8 mouse cellular contexts compared by ENCODE assay signal in genomic region chr11:117848271-117848984, GRCm38 (mm10). TPM values are rescaled to one million over a fixed set of nuclear protein-coding genes. Genes with fewer than 3 reads are reported as not detected.
DNase-seq lines count a peak whose midpoint lies in the region; ATAC-seq and TF ChIP-seq lines count a peak whose summit lies in the region.

No protein-coding gene starts in this region.

- peaks cover 14% of the 10 kb centered on the region for H3K36me3 ChIP-seq in embryonic facial prominence, embryonic 13.5 days
- H3K36me3 ChIP-seq in hindbrain, embryonic 16.5 days (ENCODE audit: control insufficient read depth, insufficient read depth, low read length): no peaks in the 10 kb centered on the region
- no peaks in the 10 kb centered on the region for H3K36me3 ChIP-seq in lung, postnatal 0 days (ENCODE audit: insufficient read depth, low read length)

- 4% methylated on average over 19 of the region's 19 CpGs for WGBS in embryonic facial prominence, embryonic 13.5 days
- WGBS in hindbrain, embryonic 16.5 days: 9% methylated on average over 19 of the region's 19 CpGs
- 5% methylated on average over 18 of the region's 19 CpGs for WGBS in lung, postnatal 0 days

- DNase-seq in frontal cortex, adult 2 months (ENCODE audit: extremely low spot score in 1 of 2, low spot score in 1 of 2): no peak
- DNase-seq in CD4-positive, CD25-positive, alpha-beta regulatory T cell, adult 2 months (ENCODE audit: low read depth, low spot score): peak; percentile 79
- DNase-seq in lung, postnatal 0 days (ENCODE audit: low spot score): peak; percentile 75
- DNase-seq in spleen, postnatal 10 days (ENCODE audit: low spot score in 2 of 2): peak; percentile 68
- no peak for DNase-seq in right cerebral cortex, postnatal 25 days

- TF ChIP-seq EP300 in lung, postnatal 0 days (IDR thresholded peaks at IDR 0.05): no peak

- peak overlapping the region; percentile 69 for H3K4me3 ChIP-seq in embryonic facial prominence, embryonic 13.5 days
- H3K4me3 ChIP-seq in hindbrain, embryonic 16.5 days (ENCODE audit: low read length): peak overlapping the region; percentile 73
- peak overlapping the region; percentile 65 for H3K4me3 ChIP-seq in lung, postnatal 0 days (ENCODE audit: low read depth, low read length)

- peak overlapping the region; percentile 88 for H3K4me2 ChIP-seq in embryonic facial prominence, embryonic 13.5 days
- H3K4me2 ChIP-seq in hindbrain, embryonic 16.5 days (ENCODE audit: low read length): peak overlapping the region; percentile 95
- peak overlapping the region; percentile 69 for H3K4me2 ChIP-seq in lung, postnatal 0 days (replicated peaks; ENCODE audit: low read depth, low read length)

- peaks cover 32% of the 10 kb centered on the region for H3K4me1 ChIP-seq in embryonic facial prominence, embryonic 13.5 days
- H3K4me1 ChIP-seq in hindbrain, embryonic 16.5 days (ENCODE audit: control insufficient read depth, insufficient read depth, low read depth, low read length): peaks cover 12% of the 10 kb centered on the region
- H3K4me1 ChIP-seq in lung, postnatal 0 days (ENCODE audit: insufficient read depth, low read depth, low read length): peaks cover 13% of the 10 kb centered on the region; the same call in 1 of the 2 replicates

- no peaks in the 10 kb centered on the region for H3K27me3 ChIP-seq in embryonic facial prominence, embryonic 13.5 days
- no peaks in the 10 kb centered on the region for H3K27me3 ChIP-seq in hindbrain, embryonic 16.5 days (replicated peaks; ENCODE audit: control insufficient read depth, insufficient read depth, low read length)
- H3K27me3 ChIP-seq in lung, postnatal 0 days (replicated peaks; ENCODE audit: insufficient read depth, low read length): no peaks in the 10 kb centered on the region

- H3K9me3 ChIP-seq in embryonic facial prominence, embryonic 13.5 days: no peaks in the 10 kb centered on the region
- H3K9me3 ChIP-seq in hindbrain, embryonic 16.5 days (ENCODE audit: control insufficient read depth, low read length): no peaks in the 10 kb centered on the region
- H3K9me3 ChIP-seq in lung, postnatal 0 days (ENCODE audit: low read length): no peaks in the 10 kb centered on the region

- peak overlapping the region; percentile 98 for H3K27ac ChIP-seq in embryonic facial prominence, embryonic 13.5 days
- H3K27ac ChIP-seq in hindbrain, embryonic 16.5 days (ENCODE audit: low read depth, low read length): peak overlapping the region; percentile 99
- H3K27ac ChIP-seq in lung, postnatal 0 days (ENCODE audit: low read length): peak overlapping the region; percentile 86

- H3K9ac ChIP-seq in embryonic facial prominence, embryonic 13.5 days: peak overlapping the region; percentile 86
- H3K9ac ChIP-seq in hindbrain, embryonic 16.5 days (ENCODE audit: low read depth, low read length): peak overlapping the region; percentile 94
- H3K9ac ChIP-seq in lung, postnatal 0 days (replicated peaks; ENCODE audit: low read depth): peak overlapping the region; percentile 43

- no peak for TF ChIP-seq CTCF in lung, postnatal 0 days (IDR thresholded peaks at IDR 0.05)

- ATAC-seq in frontal cortex, adult (ENCODE audit: low TSS enrichment): peak; percentile 78
- peak; percentile 69 for ATAC-seq in embryonic facial prominence, embryonic 13.5 days (ENCODE audit: insufficient number of reproducible peaks, insufficient read depth, low FRiP score, low TSS enrichment, low read depth)
- ATAC-seq in hindbrain, embryonic 16.5 days: peak; percentile 91
- ATAC-seq in lung, postnatal 0 days: peak; percentile 60

RNA-seq across cellular contexts. Expression of gene Birc5, which starts 0.6 kb away (rescaled TPM):
- 2.8 and 3.4 TPM in 2 replicates for polyA plus RNA-seq in frontal cortex, adult 2 months (2012; rRNA removed)
- polyA plus RNA-seq in embryonic facial prominence, embryonic 13.5 days (2015; fragmentation: Nextera tagmentation; extraction: Ambion mirVana): 326 and 344 TPM in 2 replicates
- 37.9 and 42.9 TPM in 2 replicates for polyA plus RNA-seq in hindbrain, embryonic 16.5 days (2015; fragmentation: Nextera tagmentation; extraction: Ambion mirVana)
- polyA plus RNA-seq in lung, postnatal 0 days (2015; fragmentation: Nextera tagmentation; extraction: Ambion mirVana): 15.0 and 26.2 TPM in 2 replicates

RNA-seq across cellular contexts. Expression of gene Tmem235, which starts 12.1 kb away (rescaled TPM):
- polyA plus RNA-seq in frontal cortex, adult 2 months (2012; rRNA removed): not detected in 2 replicates
- not detected in 2 replicates for polyA plus RNA-seq in embryonic facial prominence, embryonic 13.5 days (2015; fragmentation: Nextera tagmentation; extraction: Ambion mirVana)
- 0.08 TPM in 1 of 2 replicates, not detected in the other for polyA plus RNA-seq in hindbrain, embryonic 16.5 days (2015; fragmentation: Nextera tagmentation; extraction: Ambion mirVana)
- polyA plus RNA-seq in lung, postnatal 0 days (2015; fragmentation: Nextera tagmentation; extraction: Ambion mirVana): not detected in 2 replicates

RNA-seq across cellular contexts. Expression of gene Tk1, which starts 22.5 kb away (rescaled TPM):
- polyA plus RNA-seq in frontal cortex, adult 2 months (2012; rRNA removed): 1.5 and 1.6 TPM in 2 replicates
- 143 and 150 TPM in 2 replicates for polyA plus RNA-seq in embryonic facial prominence, embryonic 13.5 days (2015; fragmentation: Nextera tagmentation; extraction: Ambion mirVana)
- polyA plus RNA-seq in hindbrain, embryonic 16.5 days (2015; fragmentation: Nextera tagmentation; extraction: Ambion mirVana): 19.6 and 21.2 TPM in 2 replicates
- 12.4 and 16.0 TPM in 2 replicates for polyA plus RNA-seq in lung, postnatal 0 days (2015; fragmentation: Nextera tagmentation; extraction: Ambion mirVana)

RNA-seq across cellular contexts. Expression of gene Afmid, which starts 22.7 kb away (rescaled TPM):
- 4.1 and 4.3 TPM in 2 replicates for polyA plus RNA-seq in frontal cortex, adult 2 months (2012; rRNA removed)
- polyA plus RNA-seq in embryonic facial prominence, embryonic 13.5 days (2015; fragmentation: Nextera tagmentation; extraction: Ambion mirVana): 4.2 and 5.1 TPM in 2 replicates
- polyA plus RNA-seq in hindbrain, embryonic 16.5 days (2015; fragmentation: Nextera tagmentation; extraction: Ambion mirVana): 7.0 and 8.5 TPM in 2 replicates
- polyA plus RNA-seq in lung, postnatal 0 days (2015; fragmentation: Nextera tagmentation; extraction: Ambion mirVana): 2.4 and 2.9 TPM in 2 replicates

RNA-seq across cellular contexts. Expression of gene Tha1, which starts 24.9 kb away (rescaled TPM):
- 9.0 and 9.1 TPM in 2 replicates for polyA plus RNA-seq in frontal cortex, adult 2 months (2012; rRNA removed)
- polyA plus RNA-seq in embryonic facial prominence, embryonic 13.5 days (2015; fragmentation: Nextera tagmentation; extraction: Ambion mirVana): 2.7 and 2.9 TPM in 2 replicates
- polyA plus RNA-seq in hindbrain, embryonic 16.5 days (2015; fragmentation: Nextera tagmentation; extraction: Ambion mirVana): 4.5 and 5.5 TPM in 2 replicates
- 6.3 and 8.4 TPM in 2 replicates for polyA plus RNA-seq in lung, postnatal 0 days (2015; fragmentation: Nextera tagmentation; extraction: Ambion mirVana)

Comparison
In these comparisons a context has a peak if more than half of its experiments do, and no peak if none do; other contexts are left out.
1. DNase-seq: peak in CD4-positive, CD25-positive, alpha-beta regulatory T cell, adult 2 months (single experiment), lung, postnatal 0 days (single experiment) and spleen, postnatal 10 days (2 of 2); none in frontal cortex, adult 2 months (0 of 2) and right cerebral cortex, postnatal 25 days (single experiment).
2. H3K9ac ChIP-seq: peak in every context shown above with its lines; median percentile 94 in hindbrain, embryonic 16.5 days; 86 in embryonic facial prominence, embryonic 13.5 days; 43 in lung, postnatal 0 days.
3. Peak in every context shown above with its lines, with median percentiles within 50 percentile points of each other: ATAC-seq, H3K27ac ChIP-seq, H3K4me2 ChIP-seq and H3K4me3 ChIP-seq.